Mouse (Mus musculus): ENCODE data around the gene Mpnd. TPM values are rescaled to one million over a fixed set of nuclear protein-coding genes. Genes with fewer than 3 reads are reported as not detected.

Gene Mpnd
- polyA plus RNA-seq, 1 experiment from 2014 or later = 68.3 TPM

DNA sequence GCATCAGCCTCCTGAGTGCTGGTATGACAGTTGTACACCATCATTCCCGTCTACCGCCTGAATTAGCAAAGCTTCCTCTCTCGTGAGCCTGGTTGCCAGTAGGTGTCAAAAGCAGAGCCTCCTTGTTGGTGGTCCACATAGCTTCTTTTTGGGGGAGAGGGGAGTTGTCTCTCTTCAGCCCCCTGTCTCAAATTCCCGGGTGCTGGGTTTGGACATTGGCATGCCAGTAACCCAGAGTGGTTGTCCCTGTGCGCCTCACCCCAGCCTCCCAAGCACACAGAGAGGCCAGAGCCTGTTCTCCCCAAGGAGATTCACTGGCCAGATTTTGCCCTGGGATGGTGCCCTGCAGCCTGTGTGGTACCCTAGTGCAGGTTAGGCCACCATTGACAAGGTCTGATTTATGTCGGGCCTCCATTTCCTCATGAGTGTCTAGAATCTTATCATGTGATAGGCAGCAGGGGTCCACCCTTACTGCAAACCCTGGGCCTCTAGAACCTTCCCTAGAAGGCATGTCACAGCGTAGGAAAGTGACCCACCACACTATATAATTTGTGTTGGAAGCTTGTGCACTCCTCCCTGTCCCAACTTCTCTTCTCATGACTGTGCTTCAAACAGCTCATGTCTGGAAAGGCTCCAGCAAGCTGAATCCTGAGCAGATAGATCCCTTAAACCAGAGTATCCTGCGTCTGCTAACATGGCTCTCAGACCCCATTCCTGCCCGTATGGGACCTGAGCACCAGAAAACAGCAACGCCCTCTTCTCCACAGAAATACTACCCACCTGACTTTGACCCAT, 45.4 kb upstream of the Mpnd start:
- 71% methylated on average over 10 of the region's 10 CpGs for WGBS (ENCODE audit: insufficient replicate concordance)
- Histone ChIP-seq H3K9ac (ENCODE audit: low read depth, low read length) (peak overlapping the region; percentile 28), H3K4me3 (ENCODE audit: low read depth, low read length) (peak overlapping the region; percentile 58), H3K9me3 (replicated peaks; ENCODE audit: control insufficient read depth, low read length) (no peaks in the 10 kb centered on the region), H3K27me3 (ENCODE audit: control insufficient read depth, insufficient read depth, low read length) (peaks cover 9% of the 10 kb centered on the region; the same call in 1 of the 2 replicates), H3K4me2 (peak overlapping the region; percentile 67), H3K4me1 (ENCODE audit: control insufficient read depth, insufficient read depth, low read length) (peaks cover 13% of the 10 kb centered on the region), H3K27ac (ENCODE audit: low read depth, low read length) (peak overlapping the region; percentile 16; the same call in 1 of the 2 replicates), H3K36me3 (ENCODE audit: control insufficient read depth, insufficient read depth, low read length) (peaks cover 2% of the 10 kb centered on the region; the same call in 1 of the 2 replicates)
- no peak for ATAC-seq (replicated peaks; ENCODE audit: insufficient number of reproducible peaks, low FRiP score, low TSS enrichment)

- Histone ChIP-seq H3K9ac (ENCODE audit: low read depth, low read length) (no peak overlapping the region), H3K4me2 (no peak overlapping the region), H3K4me3 (ENCODE audit: low read depth, low read length) (no peak overlapping the region), H3K36me3 (ENCODE audit: control insufficient read depth, insufficient read depth, low read length) (peaks cover 2% of the 10 kb centered on the region; the same call in 1 of the 2 replicates), H3K4me1 (ENCODE audit: control insufficient read depth, insufficient read depth, low read length) (peaks cover 13% of the 10 kb centered on the region), H3K27me3 (ENCODE audit: control insufficient read depth, insufficient read depth, low read length) (0 out of 2 replicates have a peak, but pooled peaks cover 3% of the 10 kb centered on the region), H3K27ac (ENCODE audit: low read depth, low read length) (no peak overlapping the region), H3K9me3 (replicated peaks; ENCODE audit: control insufficient read depth, low read length) (no peaks in the 10 kb centered on the region)
- ATAC-seq (replicated peaks; ENCODE audit: insufficient number of reproducible peaks, low FRiP score, low TSS enrichment) = no peak
These were observed 44.7 kb upstream of the Mpnd start for GRCm38 (mm10) chr17:55960791-55961190.

- Histone ChIP-seq H3K27ac (ENCODE audit: low read depth, low read length) (no peak overlapping the region), H3K4me3 (ENCODE audit: low read depth, low read length) (no peak overlapping the region), H3K9ac (ENCODE audit: low read depth, low read length) (no peak overlapping the region), H3K9me3 (replicated peaks; ENCODE audit: control insufficient read depth, low read length) (no peaks in the 10 kb centered on the region), H3K4me1 (ENCODE audit: control insufficient read depth, insufficient read depth, low read length) (peaks cover 8% of the 10 kb centered on the region), H3K4me2 (no peak overlapping the region), H3K27me3 (ENCODE audit: control insufficient read depth, insufficient read depth, low read length) (no peaks in the 10 kb centered on the region), H3K36me3 (ENCODE audit: control insufficient read depth, insufficient read depth, low read length) (peaks cover 2% of the 10 kb centered on the region; the same call in 1 of the 2 replicates)
- ATAC-seq (replicated peaks; ENCODE audit: insufficient number of reproducible peaks, low FRiP score, low TSS enrichment) = no peak
- 92% methylated on average over 7 of the region's 7 CpGs for whole genome bisulfite sequencing (ENCODE audit: insufficient replicate concordance)
These were observed 43.9 kb upstream of the Mpnd start for GRCm38 (mm10) chr17:55961631-55962030.

- WGBS (ENCODE audit: insufficient replicate concordance) = 78% methylated on average over 14 of the region's 14 CpGs
- Histone ChIP-seq H3K9me3 (replicated peaks; ENCODE audit: control insufficient read depth, low read length) (no peaks in the 10 kb centered on the region), H3K9ac (ENCODE audit: low read depth, low read length) (no peak overlapping the region), H3K4me2 (no peak overlapping the region), H3K4me3 (ENCODE audit: low read depth, low read length) (no peak overlapping the region), H3K27ac (ENCODE audit: low read depth, low read length) (no peak overlapping the region), H3K4me1 (ENCODE audit: control insufficient read depth, insufficient read depth, low read length) (peaks cover 14% of the 10 kb centered on the region), H3K36me3 (ENCODE audit: control insufficient read depth, insufficient read depth, low read length) (peaks cover 2% of the 10 kb centered on the region; the same call in 1 of the 2 replicates), H3K27me3 (ENCODE audit: control insufficient read depth, insufficient read depth, low read length) (no peaks in the 10 kb centered on the region)
- no peak for ATAC-seq (replicated peaks; ENCODE audit: insufficient number of reproducible peaks, low FRiP score, low TSS enrichment)
These were observed 42.3 kb upstream of the Mpnd start for GRCm38 (mm10) chr17:55963171-55963570.

GRCm38 (mm10) chr17:55964496-55964895, 41.0 kb upstream of the Mpnd start:
- H3K9ac ChIP-seq (ENCODE audit: low read depth, low read length) = no peak overlapping the region
- no peak overlapping the region for H3K27ac ChIP-seq (ENCODE audit: low read depth, low read length)
- peaks cover 21% of the 10 kb centered on the region for H3K4me1 ChIP-seq (ENCODE audit: control insufficient read depth, insufficient read depth, low read length)
- H3K9me3 ChIP-seq (replicated peaks; ENCODE audit: control insufficient read depth, low read length) = no peaks in the 10 kb centered on the region
- WGBS (ENCODE audit: insufficient replicate concordance) = 91% methylated on average over 10 of the region's 10 CpGs
- no peaks in the 10 kb centered on the region for H3K27me3 ChIP-seq (ENCODE audit: control insufficient read depth, insufficient read depth, low read length)
- peaks cover 2% of the 10 kb centered on the region; the same call in 1 of the 2 replicates for H3K36me3 ChIP-seq (ENCODE audit: control insufficient read depth, insufficient read depth, low read length)
- no peak for ATAC-seq (replicated peaks; ENCODE audit: insufficient number of reproducible peaks, low FRiP score, low TSS enrichment)
- H3K4me3 ChIP-seq (ENCODE audit: low read depth, low read length) = no peak overlapping the region
- H3K4me2 ChIP-seq = no peak overlapping the region

DNA sequence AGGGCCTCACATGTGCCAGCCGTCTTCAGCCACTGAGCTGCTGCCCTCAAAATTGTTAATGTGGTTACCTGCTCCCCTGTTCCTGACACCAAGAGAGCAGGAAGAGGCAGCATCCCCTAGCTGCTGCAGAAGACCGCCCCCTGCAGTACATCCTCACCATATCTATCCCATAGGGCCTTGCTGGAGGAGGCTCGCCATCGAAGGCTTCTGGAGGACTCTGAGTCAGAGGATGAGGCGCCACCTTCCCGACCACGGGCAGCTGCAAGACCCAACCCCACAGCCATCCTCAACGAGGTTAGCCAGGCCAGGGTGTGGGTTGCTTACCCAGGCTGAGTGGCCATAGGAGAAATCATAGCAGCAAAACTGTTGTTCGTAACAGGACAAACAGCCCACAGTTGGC, 40.5 kb upstream of the Mpnd start:
- H3K36me3 ChIP-seq (ENCODE audit: control insufficient read depth, insufficient read depth, low read length) = peaks cover 2% of the 10 kb centered on the region; the same call in 1 of the 2 replicates
- H3K27me3 ChIP-seq (ENCODE audit: control insufficient read depth, insufficient read depth, low read length) = peaks cover 2% of the 10 kb centered on the region; the same call in 1 of the 2 replicates
- no peak overlapping the region for H3K27ac ChIP-seq (ENCODE audit: low read depth, low read length)
- WGBS (ENCODE audit: insufficient replicate concordance) = 80% methylated on average over 9 of the region's 9 CpGs
- no peak overlapping the region for H3K4me3 ChIP-seq (ENCODE audit: low read depth, low read length)
- H3K9ac ChIP-seq (ENCODE audit: low read depth, low read length) = no peak overlapping the region
- peaks cover 20% of the 10 kb centered on the region for H3K4me1 ChIP-seq (ENCODE audit: control insufficient read depth, insufficient read depth, low read length)
- no peak for ATAC-seq (replicated peaks; ENCODE audit: insufficient number of reproducible peaks, low FRiP score, low TSS enrichment)
- H3K4me2 ChIP-seq = no peak overlapping the region
- H3K9me3 ChIP-seq (replicated peaks; ENCODE audit: control insufficient read depth, low read length) = no peaks in the 10 kb centered on the region

- Histone ChIP-seq H3K9ac (ENCODE audit: low read depth, low read length) (no peak overlapping the region), H3K27ac (ENCODE audit: low read depth, low read length) (no peak overlapping the region), H3K4me1 (ENCODE audit: control insufficient read depth, insufficient read depth, low read length) (peaks cover 27% of the 10 kb centered on the region), H3K9me3 (replicated peaks; ENCODE audit: control insufficient read depth, low read length) (no peaks in the 10 kb centered on the region), H3K36me3 (ENCODE audit: control insufficient read depth, insufficient read depth, low read length) (no peaks in the 10 kb centered on the region; the same call in 1 of the 2 replicates), H3K4me3 (ENCODE audit: low read depth, low read length) (no peak overlapping the region), H3K27me3 (ENCODE audit: control insufficient read depth, insufficient read depth, low read length) (peaks cover 4% of the 10 kb centered on the region; the same call in 1 of the 2 replicates), H3K4me2 (no peak overlapping the region)
- no peak for ATAC-seq (replicated peaks; ENCODE audit: insufficient number of reproducible peaks, low FRiP score, low TSS enrichment)
- WGBS (ENCODE audit: insufficient replicate concordance) = 85% methylated on average over 4 of the region's 4 CpGs
These were observed 38.3 kb upstream of the Mpnd start for GRCm38 (mm10) chr17:55967186-55967585.

DNA sequence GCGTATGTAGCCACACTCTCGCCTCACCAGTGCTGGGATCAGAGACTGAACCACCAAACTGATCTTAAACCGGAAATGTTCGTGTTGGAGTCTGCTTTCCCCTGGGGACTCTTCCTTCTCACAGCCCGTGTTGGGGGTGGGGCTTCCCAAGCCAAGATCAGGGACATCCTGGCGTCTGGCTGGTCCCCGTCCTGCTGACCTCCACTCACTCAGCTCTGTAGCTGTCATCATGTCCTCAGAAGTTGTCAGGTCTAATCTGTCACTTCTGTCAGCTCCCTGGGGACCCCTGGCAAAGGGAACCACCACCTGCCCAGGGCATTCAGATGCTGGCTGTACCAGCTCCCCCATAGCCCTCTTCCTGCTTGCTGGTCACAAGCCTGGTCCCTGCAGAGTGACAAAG, 37.3 kb upstream of the Mpnd start:
- Histone ChIP-seq H3K4me2 (no peak overlapping the region), H3K9me3 (replicated peaks; ENCODE audit: control insufficient read depth, low read length) (no peaks in the 10 kb centered on the region), H3K4me1 (ENCODE audit: control insufficient read depth, insufficient read depth, low read length) (peaks cover 27% of the 10 kb centered on the region), H3K36me3 (ENCODE audit: control insufficient read depth, insufficient read depth, low read length) (no peaks in the 10 kb centered on the region; the same call in 1 of the 2 replicates), H3K4me3 (ENCODE audit: low read depth, low read length) (no peak overlapping the region), H3K27me3 (ENCODE audit: control insufficient read depth, insufficient read depth, low read length) (peaks cover 8% of the 10 kb centered on the region; the same call in 1 of the 2 replicates), H3K9ac (ENCODE audit: low read depth, low read length) (peak overlapping the region; percentile 43; the same call in 1 of the 2 replicates), H3K27ac (ENCODE audit: low read depth, low read length) (peak overlapping the region; percentile 11; the same call in 1 of the 2 replicates)
- WGBS (ENCODE audit: insufficient replicate concordance) = 28% methylated on average over 7 of the region's 7 CpGs
- ATAC-seq (replicated peaks; ENCODE audit: insufficient number of reproducible peaks, low FRiP score, low TSS enrichment) = no peak
